Mouse (Mus musculus): Measurements from ENCODE around the gene Ackr3. TPM values are rescaled to one million over a fixed set of nuclear protein-coding genes. Genes with fewer than 3 reads are reported as not detected.

The Ackr3 gene
- polyA plus RNA-seq, 1 experiment: 28.2 TPM

DNA sequence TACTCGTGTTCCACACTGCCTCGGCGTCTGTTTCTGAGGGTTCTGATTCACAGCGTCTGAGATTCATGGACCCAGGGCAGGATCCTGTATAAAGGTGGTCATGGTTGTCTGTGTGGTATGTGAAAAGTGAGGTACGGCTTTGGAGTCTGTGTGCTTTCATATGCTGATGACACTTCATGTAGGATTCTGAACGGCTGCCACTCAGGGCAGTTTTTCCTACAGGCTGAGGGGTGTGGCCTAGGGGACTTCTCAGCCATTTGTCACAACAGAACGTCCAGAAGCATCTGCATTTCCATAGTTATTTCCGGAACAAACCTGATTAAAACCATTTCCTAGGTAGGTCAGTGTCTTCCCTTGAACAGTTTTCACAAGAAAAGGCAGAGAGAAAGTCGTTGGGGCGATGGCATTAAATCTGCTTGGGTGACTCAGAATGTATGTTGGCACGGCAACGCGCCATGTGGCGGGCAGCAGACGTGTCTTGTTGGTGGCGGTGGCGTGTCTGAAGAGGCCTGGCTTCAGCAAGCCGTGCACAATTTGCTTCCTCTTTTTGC, 18.1 kb downstream of the Ackr3 start:
- TF ChIP-seq CTCF (IDR thresholded peaks at IDR 0.05; ENCODE audit: borderline replicate concordance, insufficient read depth, low read length) (no peak), POLR2A (IDR thresholded peaks at IDR 0.05; ENCODE audit: low read depth, low read length) (no peak)
- peaks cover 18% of the 10 kb centered on the region for H3K4me1 ChIP-seq (ENCODE audit: control insufficient read depth, insufficient read depth, low read length)
- H3K27ac ChIP-seq (ENCODE audit: insufficient read depth, low read length): no peak overlapping the region
- no peak overlapping the region for H3K4me3 ChIP-seq (ENCODE audit: insufficient read depth, low read length)

DNA sequence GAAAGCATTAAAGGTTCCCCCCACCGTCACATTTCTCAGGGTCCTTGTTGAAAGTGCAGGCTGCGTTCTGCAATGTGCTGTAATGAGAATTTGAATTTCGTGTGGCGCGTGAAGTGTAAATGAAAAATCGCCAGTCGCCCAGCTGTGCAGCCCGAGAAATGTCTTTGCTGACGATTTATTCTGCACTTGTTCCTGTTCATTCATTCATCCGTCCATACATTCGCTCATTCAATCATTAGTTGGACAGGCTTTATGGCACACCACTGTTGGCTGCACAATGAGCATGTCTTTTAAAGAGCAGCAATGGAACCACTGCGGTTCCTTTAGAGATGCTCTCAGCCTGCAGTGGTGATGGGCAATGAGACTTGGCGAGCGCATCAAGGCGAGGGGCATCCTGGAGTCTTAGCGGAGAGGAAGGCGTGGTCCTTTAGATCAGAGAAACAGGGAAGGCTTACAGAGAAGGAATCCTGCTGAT, 18.7 kb downstream of the Ackr3 start:
- H3K27ac ChIP-seq (ENCODE audit: insufficient read depth, low read length): no peak overlapping the region

DNA sequence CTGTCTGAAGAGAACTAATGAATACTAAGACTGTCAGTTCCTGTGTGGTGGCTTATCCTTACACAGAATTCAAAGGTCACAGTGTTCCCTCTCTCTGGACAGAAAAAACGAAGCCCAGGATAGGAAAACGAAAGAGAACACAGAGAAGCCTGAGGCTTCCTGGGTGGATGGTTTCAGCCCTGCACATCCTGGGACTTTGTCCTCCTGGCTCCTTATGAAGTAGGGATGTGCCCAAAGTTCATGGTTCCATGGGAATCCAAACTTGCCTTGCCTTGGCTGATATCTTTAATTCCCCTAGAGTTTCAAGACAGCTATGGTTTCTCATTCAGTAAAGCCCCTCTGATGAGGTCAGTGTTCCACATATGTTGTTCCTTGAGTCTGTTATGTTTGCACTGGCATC, 19.2 kb downstream of the Ackr3 start:
- H3K27ac ChIP-seq (ENCODE audit: insufficient read depth, low read length): no peak overlapping the region
- TF ChIP-seq CTCF (IDR thresholded peaks at IDR 0.05; ENCODE audit: borderline replicate concordance, insufficient read depth, low read length) (no peak), POLR2A (IDR thresholded peaks at IDR 0.05; ENCODE audit: low read depth, low read length) (no peak)
- H3K4me1 ChIP-seq (ENCODE audit: control insufficient read depth, insufficient read depth, low read length): peaks cover 25% of the 10 kb centered on the region
- H3K4me3 ChIP-seq (ENCODE audit: insufficient read depth, low read length): no peak overlapping the region

More for the DNA sequence above, 18.7 kb downstream of the Ackr3 start:
- TF ChIP-seq CTCF (IDR thresholded peaks at IDR 0.05; ENCODE audit: borderline replicate concordance, insufficient read depth, low read length) (no peak), POLR2A (IDR thresholded peaks at IDR 0.05; ENCODE audit: low read depth, low read length) (no peak)
- no peak overlapping the region for H3K4me3 ChIP-seq (ENCODE audit: insufficient read depth, low read length)
- H3K4me1 ChIP-seq (ENCODE audit: control insufficient read depth, insufficient read depth, low read length): peaks cover 20% of the 10 kb centered on the region

DNA sequence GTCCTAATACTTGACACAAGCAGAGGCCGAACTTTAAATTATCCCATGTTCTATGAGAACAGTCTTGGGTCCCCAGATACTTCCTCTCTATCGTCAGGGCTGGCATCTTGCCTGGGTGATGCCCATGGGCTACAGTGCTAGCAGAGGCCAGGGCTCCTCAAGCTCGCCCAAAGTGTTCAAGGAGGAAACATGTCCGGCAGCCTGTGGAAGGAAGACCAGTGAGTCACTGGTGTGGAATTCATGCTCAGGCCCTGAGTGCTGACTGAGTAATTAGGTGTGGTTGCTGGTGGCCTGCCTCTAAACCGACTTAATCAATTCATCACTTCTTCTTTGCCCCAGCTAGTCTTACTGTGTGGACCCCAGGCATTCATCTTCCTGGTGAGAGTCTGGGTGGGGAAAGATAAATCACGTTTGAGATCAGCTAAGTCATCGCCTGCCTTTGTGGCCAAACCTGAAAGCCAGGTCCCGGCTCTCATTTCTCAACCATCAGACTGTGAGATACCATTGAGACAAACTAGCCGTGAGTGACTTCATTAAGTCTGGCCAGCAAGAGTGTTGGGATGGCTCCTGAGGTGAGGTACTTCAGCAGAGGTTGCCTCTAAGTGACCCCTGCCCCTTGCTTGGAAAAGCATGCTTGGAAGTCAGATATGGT, 21.9 kb downstream of the Ackr3 start:
- TF ChIP-seq CTCF (IDR thresholded peaks at IDR 0.05; ENCODE audit: borderline replicate concordance, insufficient read depth, low read length) (no peak), POLR2A (IDR thresholded peaks at IDR 0.05; ENCODE audit: low read depth, low read length) (no peak)
- Histone ChIP-seq H3K4me3 (ENCODE audit: insufficient read depth, low read length) (no peak overlapping the region), H3K4me1 (ENCODE audit: control insufficient read depth, insufficient read depth, low read length) (peaks cover 32% of the 10 kb centered on the region), H3K27ac (ENCODE audit: insufficient read depth, low read length) (peak overlapping the region; percentile 67)

DNA sequence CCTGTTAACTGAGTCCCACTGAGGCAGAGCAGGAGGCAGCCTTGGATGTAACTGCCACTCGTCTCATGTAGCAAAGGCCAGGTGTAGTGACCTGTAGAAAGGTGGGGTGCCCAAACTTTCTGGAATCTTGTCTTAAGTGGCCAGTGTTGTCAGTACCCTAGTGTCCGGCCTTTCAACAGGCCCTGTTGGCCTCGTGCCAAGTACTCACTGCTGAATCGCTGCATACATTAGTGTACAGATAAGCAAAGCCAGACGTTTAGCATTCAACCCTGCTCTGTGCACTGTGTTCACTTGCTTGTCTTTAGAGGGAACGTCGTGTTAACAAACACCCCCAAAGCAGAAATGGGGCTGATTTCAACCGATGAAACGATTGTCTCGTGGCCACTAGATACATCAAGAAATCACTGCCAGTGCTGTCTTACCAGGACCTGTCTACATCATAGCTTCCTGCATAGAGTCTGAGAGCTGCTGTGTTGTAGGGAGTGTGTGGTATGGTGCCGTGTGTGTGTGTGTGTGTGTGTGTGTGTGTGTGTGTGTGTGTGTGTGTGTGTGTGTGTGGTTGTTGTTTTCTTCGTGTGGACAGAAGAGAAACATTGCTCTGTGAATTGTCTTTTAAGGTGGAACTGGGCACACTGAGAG, 24.0 kb downstream of the Ackr3 start:
- TF ChIP-seq POLR2A (IDR thresholded peaks at IDR 0.05; ENCODE audit: low read depth, low read length) (no peak), CTCF (IDR thresholded peaks at IDR 0.05; ENCODE audit: borderline replicate concordance, insufficient read depth, low read length) (no peak)
- Histone ChIP-seq H3K4me1 (ENCODE audit: control insufficient read depth, insufficient read depth, low read length) (peaks cover 33% of the 10 kb centered on the region), H3K27ac (ENCODE audit: insufficient read depth, low read length) (no peak overlapping the region), H3K4me3 (ENCODE audit: insufficient read depth, low read length) (no peak overlapping the region)

DNA sequence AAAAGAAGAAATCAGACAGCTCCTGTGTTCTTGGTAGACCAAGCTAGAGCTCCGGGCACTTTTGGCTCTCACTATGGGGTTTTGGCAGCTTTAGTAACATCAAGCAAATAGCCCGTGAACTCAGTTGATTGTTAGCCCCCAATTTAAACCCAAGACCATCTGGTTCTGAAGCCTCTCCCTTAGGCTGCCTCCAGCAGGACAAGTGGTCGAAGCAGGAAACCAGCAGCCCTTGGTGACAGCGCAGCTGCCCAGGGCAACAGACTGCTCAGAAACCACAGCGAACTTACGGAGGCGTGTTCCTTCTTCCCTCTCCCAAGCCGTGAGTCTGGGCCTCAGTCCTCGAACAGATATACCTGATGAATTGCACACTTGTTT, 24.5 kb downstream of the Ackr3 start:
- Histone ChIP-seq H3K4me1 (ENCODE audit: control insufficient read depth, insufficient read depth, low read length) (peaks cover 33% of the 10 kb centered on the region), H3K4me3 (ENCODE audit: insufficient read depth, low read length) (no peak overlapping the region), H3K27ac (ENCODE audit: insufficient read depth, low read length) (no peak overlapping the region)
- TF ChIP-seq POLR2A (IDR thresholded peaks at IDR 0.05; ENCODE audit: low read depth, low read length) (no peak), CTCF (IDR thresholded peaks at IDR 0.05; ENCODE audit: borderline replicate concordance, insufficient read depth, low read length) (no peak)

DNA sequence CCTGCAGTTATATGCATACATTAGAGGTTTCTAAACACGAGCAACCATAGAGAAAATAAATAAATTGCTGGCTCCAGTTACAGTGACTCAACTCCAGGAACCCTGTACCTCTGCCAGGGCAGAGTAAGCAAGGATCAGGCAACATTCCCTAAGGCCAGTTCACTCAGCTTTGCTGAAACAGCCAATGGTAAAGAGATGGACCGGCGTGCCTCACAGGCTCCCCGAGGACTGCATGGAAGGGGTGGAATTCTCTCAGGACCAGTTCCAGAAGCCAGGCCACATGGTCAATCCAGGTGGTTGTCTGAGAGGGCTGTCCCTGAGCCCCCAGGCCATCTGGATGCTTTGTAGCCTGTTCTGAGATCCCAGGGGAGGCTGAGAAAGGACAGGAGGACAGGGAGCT, 26.8 kb downstream of the Ackr3 start:
- no peak overlapping the region for H3K4me3 ChIP-seq (ENCODE audit: insufficient read depth, low read length)
- peak overlapping the region; percentile 27 for H3K27ac ChIP-seq (ENCODE audit: insufficient read depth, low read length)

DNA sequence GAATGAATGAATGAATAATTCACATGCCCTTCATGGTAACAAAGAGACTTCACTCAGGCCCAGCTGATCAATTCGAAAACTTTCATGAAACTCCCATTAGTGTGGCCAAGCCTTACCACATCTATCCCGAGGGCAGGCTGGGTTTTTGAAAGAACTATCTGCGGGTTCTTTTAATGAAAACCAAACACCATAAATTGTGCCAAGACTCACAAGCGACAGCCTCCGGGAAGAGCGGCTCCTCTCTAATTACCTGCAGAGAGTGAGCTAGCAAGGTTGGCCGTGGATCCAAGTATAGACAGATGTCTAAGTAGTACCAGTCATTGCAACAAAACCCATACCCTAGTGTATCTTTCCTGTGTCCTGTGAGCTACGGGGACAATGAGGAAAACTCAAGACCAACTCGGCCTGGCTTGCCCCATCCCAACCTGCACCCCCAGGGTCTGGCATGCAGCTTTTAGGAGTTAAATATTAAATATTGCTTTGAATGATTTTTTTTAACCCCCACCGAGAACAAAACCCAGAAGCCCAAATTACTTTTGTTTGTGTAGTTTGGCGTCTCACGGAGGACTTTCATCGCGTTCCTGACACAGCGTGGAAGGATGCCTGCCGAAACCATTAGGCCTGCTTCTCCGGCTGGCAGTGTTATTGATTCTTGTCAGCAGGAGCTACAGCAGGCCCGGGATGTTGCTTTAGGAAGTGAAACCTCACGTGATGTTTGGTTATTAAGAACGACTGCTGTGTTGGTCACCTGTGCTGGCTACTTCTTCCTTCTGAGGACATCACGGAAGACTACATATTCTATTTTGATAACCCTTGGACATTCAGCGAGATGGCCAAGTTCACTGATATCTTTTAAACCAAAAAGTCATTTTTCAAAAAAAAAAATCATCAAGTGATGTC, 28.1 kb downstream of the Ackr3 start:
- Histone ChIP-seq H3K4me1 (ENCODE audit: control insufficient read depth, insufficient read depth, low read length) (peaks cover 33% of the 10 kb centered on the region), H3K27ac (ENCODE audit: insufficient read depth, low read length) (no peak overlapping the region; the same call in 1 of the 2 replicates)
- TF ChIP-seq CTCF (IDR thresholded peaks at IDR 0.05; ENCODE audit: borderline replicate concordance, insufficient read depth, low read length) (no peak), POLR2A (IDR thresholded peaks at IDR 0.05; ENCODE audit: low read depth, low read length) (no peak)

More for the DNA sequence above, 26.8 kb downstream of the Ackr3 start:
- TF ChIP-seq POLR2A (IDR thresholded peaks at IDR 0.05; ENCODE audit: low read depth, low read length) (no peak), CTCF (IDR thresholded peaks at IDR 0.05; ENCODE audit: borderline replicate concordance, insufficient read depth, low read length) (no peak)
- H3K4me1 ChIP-seq (ENCODE audit: control insufficient read depth, insufficient read depth, low read length): peaks cover 39% of the 10 kb centered on the region

DNA sequence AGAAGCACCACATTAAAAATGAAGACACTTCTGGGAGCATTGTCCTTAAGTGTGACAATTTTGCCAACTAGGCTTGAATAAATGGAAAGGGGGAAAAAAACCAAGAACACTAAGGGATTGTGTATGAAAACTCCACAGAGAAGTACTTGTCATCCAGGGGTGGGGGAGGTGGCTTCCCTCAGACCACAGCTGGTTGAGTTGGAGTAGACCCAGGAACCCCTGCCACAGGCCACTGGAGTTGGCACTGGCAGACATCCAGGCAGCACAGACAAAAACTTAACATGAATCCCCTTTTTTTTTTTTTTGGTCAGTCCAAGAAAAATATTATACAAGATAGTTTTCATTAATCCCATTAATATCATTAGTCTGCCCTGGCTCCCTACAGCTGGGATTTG, 28.7 kb downstream of the Ackr3 start:
- Histone ChIP-seq H3K27ac (ENCODE audit: insufficient read depth, low read length) (no peak overlapping the region), H3K4me3 (ENCODE audit: insufficient read depth, low read length) (no peak overlapping the region), H3K4me1 (ENCODE audit: control insufficient read depth, insufficient read depth, low read length) (peaks cover 31% of the 10 kb centered on the region)
- TF ChIP-seq CTCF (IDR thresholded peaks at IDR 0.05; ENCODE audit: borderline replicate concordance, insufficient read depth, low read length) (no peak), POLR2A (IDR thresholded peaks at IDR 0.05; ENCODE audit: low read depth, low read length) (no peak)

More for the DNA sequence above, 28.1 kb downstream of the Ackr3 start:
- H3K4me3 ChIP-seq (ENCODE audit: insufficient read depth, low read length): no peak overlapping the region

All from embryonic fibroblast, embryonic 13.5 days (primary cell).